Mouse (Mus musculus) stomach, postnatal 0 days (tissue): ENCODE data around the gene Sbf2.

Source experiments
- CTCF ChIP-seq: IDR thresholded peaks from 2 replicates; pipeline ENCODE4 v1.5.1; 2016; ENCODE audit warnings: antibody characterized with exemption, low read depth, mild to moderate bottlenecking, moderate library complexity
- EP300 ChIP-seq: optimal IDR thresholded peaks from 2 replicates; pipeline ENCODE3; 2016; ENCODE audit warnings: antibody characterized with exemption

DNA sequence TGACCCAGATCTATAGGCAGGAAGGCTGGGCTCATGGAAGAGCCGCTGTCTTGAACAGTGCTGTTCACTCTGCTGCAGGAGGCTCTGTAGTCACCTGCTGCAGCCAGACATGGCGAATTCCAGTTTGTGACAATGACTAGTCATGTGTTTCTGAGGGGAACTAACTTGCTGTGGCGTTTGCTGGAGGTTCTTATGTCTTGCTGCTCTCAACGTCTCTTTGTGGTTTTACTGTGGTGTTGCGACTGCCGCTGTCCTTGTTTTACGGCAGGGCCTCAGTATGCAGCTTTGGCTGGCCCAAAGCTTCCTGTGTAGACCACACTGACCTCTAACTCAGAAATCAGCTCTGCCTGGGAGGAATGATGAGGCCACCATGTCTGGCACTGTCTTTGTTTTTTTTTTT, 344.3 kb downstream of the Sbf2 start:
- TF ChIP-seq CTCF (no peak), EP300 (no peak)
